Mouse (Mus musculus) limb, embryonic 12.5 days (tissue): ENCODE data around the gene 6430571L13Rik. TPM values are rescaled to one million over a fixed set of nuclear protein-coding genes. Genes with fewer than 3 reads are reported as not detected.

ENCODE experiments used
- ATAC-seq: fragments of 200-750 bp; cut with Nextera tagmentation; 2 replicates; pipeline ENCODE4 v1.8.0; 2017; ENCODE audit warnings: low read depth, moderate TSS enrichment; ENCODE audit not compliant: insufficient number of reproducible peaks, insufficient read depth, low FRiP score, low TSS enrichment
- H3K27ac ChIP-seq: fragments of 300-500 bp; sonication (generic); 2 replicates; pipeline ENCODE4 v1.5.1; 2016; ENCODE audit warnings: mild to moderate bottlenecking, moderate library complexity
- H3K27me3 ChIP-seq: fragments of 300-500 bp; sonication (generic); 2 replicates; pipeline ENCODE4 v1.6.1; 2016; ENCODE audit warnings: mild to moderate bottlenecking, moderate library complexity
- H3K36me3 ChIP-seq: fragments of 300-500 bp; sonication (generic); 2 replicates; pipeline ENCODE4 v1.6.1; 2016; ENCODE audit warnings: mild to moderate bottlenecking, moderate library complexity
- H3K4me1 ChIP-seq: fragments of 300-500 bp; sonication (generic); replicated peaks from 2 replicates; pipeline ENCODE4 v1.6.1; 2016
- H3K4me2 ChIP-seq: fragments of 300-500 bp; sonication (generic); 2 replicates; pipeline ENCODE4 v1.6.1; 2016; ENCODE audit warnings: mild to moderate bottlenecking, moderate library complexity
- H3K4me3 ChIP-seq: fragments of 300-500 bp; sonication (generic); replicated peaks from 2 replicates; pipeline ENCODE4 v1.5.1; 2016; ENCODE audit warnings: mild to moderate bottlenecking
- H3K9ac ChIP-seq: fragments of 300-500 bp; sonication (generic); replicated peaks from 2 replicates; pipeline ENCODE4 v1.6.1; 2016; ENCODE audit warnings: mild to moderate bottlenecking, moderate library complexity
- H3K9me3 ChIP-seq: fragments of 300-500 bp; sonication (generic); 2 replicates; pipeline ENCODE4 v1.6.1; 2016; ENCODE audit warnings: mild to moderate bottlenecking, moderate library complexity
- WGBS: fragments of 180-500 bp; shearing (Covaris S2); methylation state at CpG from one replicate; pipeline ENCODE4 v1.1.7; 2016; 5-methylcytosine and 5-hydroxymethylcytosine counted together
- polyA plus RNA-seq: library from polyadenylated mRNA; unstranded; fragments of >200 nt; fragmentation: Nextera tagmentation; extraction: Ambion mirVana; gene quantifications from 2 replicates; pipeline ENCODE4 v1.2.1, GENCODE M21; 2016

Gene 6430571L13Rik
- polyA plus RNA-seq, 1 experiment from 2014 or later, result 1.4 TPM

DNA sequence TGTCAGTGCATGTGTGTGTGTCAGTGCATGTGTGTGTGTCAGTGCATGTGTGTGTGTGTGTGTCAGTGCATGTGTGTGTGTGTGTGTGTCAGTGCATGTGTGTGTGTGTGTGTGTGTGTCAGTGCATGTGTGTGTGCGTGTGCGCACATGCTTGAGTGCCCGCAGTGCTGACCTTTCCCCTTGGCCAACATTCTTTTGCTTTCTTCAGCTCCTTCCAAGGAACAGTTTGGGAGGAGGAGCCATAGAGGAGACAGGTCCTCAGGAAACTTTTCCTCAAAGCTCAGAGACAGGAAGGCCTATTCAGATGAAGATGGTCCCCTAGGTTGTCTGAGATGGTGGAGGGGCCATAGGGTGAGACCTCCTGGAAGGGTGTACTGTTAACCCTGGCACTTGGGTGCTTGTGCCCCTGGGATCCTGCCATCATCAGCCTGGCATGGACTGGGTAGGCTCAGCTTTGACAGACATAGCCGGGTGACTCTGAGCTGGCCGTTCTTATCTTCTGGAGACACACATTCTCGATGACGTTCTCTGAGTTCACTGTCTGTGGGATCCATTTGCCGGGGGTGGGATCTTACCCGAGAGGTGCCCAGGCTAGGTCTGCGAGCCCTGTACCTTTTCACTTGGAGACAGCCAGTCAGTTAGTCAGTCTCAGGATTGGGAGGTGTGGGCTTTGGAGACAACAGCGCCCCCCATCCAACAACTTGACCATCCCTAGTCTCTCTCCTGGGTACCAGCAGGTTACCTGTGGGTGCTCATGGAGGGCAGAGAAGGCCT, 33.1 kb upstream of the 6430571L13Rik start:
- Histone ChIP-seq H3K4me3 (no peak overlapping the region), H3K4me1 (peaks cover 3% of the 10 kb centered on the region; the same call in 1 of the 2 replicates), H3K9me3 (no peaks in the 10 kb centered on the region), H3K9ac (no peak overlapping the region), H3K36me3 (0 out of 2 replicates have a peak, but pooled peaks cover under 1% of the 10 kb centered on the region), H3K27ac (no peak overlapping the region), H3K27me3 (no peaks in the 10 kb centered on the region), H3K4me2 (no peak overlapping the region)
- no peak for ATAC-seq
- WGBS, result 83% methylated on average over 11 of the region's 11 CpGs

DNA sequence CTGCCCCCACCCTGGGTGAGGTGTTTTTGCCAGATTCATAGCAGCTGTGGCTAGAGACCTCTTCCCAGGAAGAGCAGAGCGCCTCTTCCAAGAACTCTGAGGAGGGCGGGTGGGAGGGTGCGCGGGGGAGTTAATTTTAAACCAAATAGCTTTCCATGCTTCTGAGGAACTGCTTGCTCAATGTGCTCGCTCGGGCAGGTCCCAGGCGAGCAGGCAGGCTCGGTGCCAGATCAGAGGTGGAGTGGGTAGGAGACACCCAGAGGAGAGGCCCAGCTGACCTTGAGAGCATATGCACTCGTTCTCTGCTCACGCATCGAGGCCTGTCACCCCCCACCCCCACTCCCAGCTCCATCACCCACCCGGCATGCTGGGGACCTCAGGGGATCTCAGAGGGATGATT, 32.5 kb upstream of the 6430571L13Rik start:
- no peak overlapping the region for H3K4me2 ChIP-seq
- no peak overlapping the region for H3K4me3 ChIP-seq
- peaks cover 3% of the 10 kb centered on the region; the same call in 1 of the 2 replicates for H3K4me1 ChIP-seq
- H3K9me3 ChIP-seq, result no peaks in the 10 kb centered on the region
- 71% methylated on average over 12 of the region's 12 CpGs for WGBS
- no peaks in the 10 kb centered on the region for H3K36me3 ChIP-seq
- H3K27ac ChIP-seq, result peak overlapping the region; percentile 2; the same call in 1 of the 2 replicates
- no peaks in the 10 kb centered on the region; the same call in 1 of the 2 replicates for H3K27me3 ChIP-seq
- ATAC-seq, result no peak
- no peak overlapping the region for H3K9ac ChIP-seq

DNA sequence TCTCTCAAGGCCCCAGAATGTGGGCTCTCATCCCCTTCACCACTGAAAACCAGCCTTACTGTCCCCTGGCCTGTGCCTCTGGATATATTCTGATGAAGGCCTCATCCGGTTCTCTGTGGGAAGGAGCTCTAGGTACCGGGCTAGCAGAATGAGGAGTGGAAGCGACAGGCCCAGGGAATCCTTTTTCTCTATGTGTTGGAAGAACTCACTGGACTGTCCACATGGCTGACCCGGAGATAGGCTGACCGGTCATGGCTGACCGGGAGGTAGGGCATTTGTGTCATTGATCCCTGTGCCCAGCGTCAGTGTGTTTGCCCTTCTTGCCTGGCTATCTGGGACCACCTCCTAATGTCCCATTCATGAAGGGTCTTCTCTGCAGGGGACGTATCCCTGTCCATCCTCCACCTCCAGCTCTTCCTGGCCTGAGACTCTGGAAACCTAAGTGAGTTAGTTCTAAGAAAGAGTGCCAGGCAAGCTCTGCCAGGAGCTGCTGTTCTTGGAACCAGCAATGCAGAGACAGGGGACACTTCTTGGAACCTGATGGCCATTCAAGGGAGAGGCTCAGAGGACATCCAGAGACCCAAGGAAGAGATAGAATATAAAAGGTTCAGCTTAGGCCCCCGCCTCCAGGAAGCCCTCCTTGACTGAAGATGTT, 31.9 kb upstream of the 6430571L13Rik start:
- H3K4me3 ChIP-seq, result no peak overlapping the region
- 87% methylated on average over 9 of the region's 9 CpGs for WGBS
- peak overlapping the region; percentile 2; the same call in 1 of the 2 replicates for H3K27ac ChIP-seq
- H3K9me3 ChIP-seq, result no peaks in the 10 kb centered on the region
- peaks cover 3% of the 10 kb centered on the region; the same call in 1 of the 2 replicates for H3K4me1 ChIP-seq
- no peak overlapping the region for H3K9ac ChIP-seq
- no peaks in the 10 kb centered on the region for H3K36me3 ChIP-seq
- ATAC-seq, result no peak
- H3K27me3 ChIP-seq, result no peaks in the 10 kb centered on the region; the same call in 1 of the 2 replicates
- H3K4me2 ChIP-seq, result no peak overlapping the region

DNA sequence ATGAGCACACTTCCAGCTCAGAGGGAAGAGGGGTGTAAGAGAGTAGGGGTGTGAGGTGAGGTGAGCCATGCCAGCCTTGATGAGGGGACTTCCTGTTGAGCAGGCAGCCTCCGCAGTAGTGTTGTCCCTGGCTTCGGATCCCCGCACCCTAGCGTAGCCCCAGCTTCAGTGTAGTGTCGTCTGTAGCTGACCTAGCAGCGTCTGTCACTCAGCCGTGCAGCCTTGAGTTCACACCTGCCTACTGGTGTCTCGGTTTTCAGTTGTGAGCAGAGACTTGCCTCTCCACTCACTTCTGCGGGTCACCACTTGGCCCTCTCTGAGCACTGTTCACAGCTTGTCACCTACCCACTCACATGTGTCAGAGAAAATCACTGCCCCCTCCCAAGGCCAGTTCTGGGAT, 31.2 kb upstream of the 6430571L13Rik start:
- peaks cover 3% of the 10 kb centered on the region; the same call in 1 of the 2 replicates for H3K4me1 ChIP-seq
- no peaks in the 10 kb centered on the region; the same call in 1 of the 2 replicates for H3K27me3 ChIP-seq
- no peak for ATAC-seq
- WGBS, result 56% methylated on average over 9 of the region's 9 CpGs
- no peaks in the 10 kb centered on the region for H3K9me3 ChIP-seq
- H3K36me3 ChIP-seq, result no peaks in the 10 kb centered on the region
- no peak overlapping the region for H3K27ac ChIP-seq
- H3K9ac ChIP-seq, result no peak overlapping the region
- no peak overlapping the region for H3K4me2 ChIP-seq
- no peak overlapping the region for H3K4me3 ChIP-seq

DNA sequence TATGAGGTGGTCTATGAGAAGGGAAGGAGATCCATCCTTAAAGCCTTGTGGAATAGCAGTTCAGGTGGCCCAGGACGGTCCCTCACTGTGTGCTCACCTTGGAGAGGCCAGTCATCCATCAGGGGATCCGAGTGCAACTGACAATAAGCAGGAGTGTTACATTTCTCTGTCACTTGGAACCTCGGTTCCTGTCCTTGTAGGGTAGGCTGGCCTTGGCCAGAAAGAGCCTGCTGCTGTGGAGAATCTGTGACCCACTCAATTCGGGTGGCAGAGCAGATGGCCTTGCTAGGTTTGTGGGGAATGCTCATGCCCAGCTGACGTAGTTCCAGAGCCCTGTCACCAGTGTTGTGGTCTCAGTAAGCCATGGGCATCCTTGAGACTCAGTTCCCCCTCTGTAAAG, 30.8 kb upstream of the 6430571L13Rik start:
- no peak for ATAC-seq
- no peak overlapping the region for H3K4me2 ChIP-seq
- no peaks in the 10 kb centered on the region; the same call in 1 of the 2 replicates for H3K27me3 ChIP-seq
- no peaks in the 10 kb centered on the region for H3K36me3 ChIP-seq
- H3K9me3 ChIP-seq, result no peaks in the 10 kb centered on the region
- H3K4me3 ChIP-seq, result no peak overlapping the region
- no peak overlapping the region for H3K27ac ChIP-seq
- no peak overlapping the region for H3K9ac ChIP-seq
- 70% methylated on average over 5 of the region's 5 CpGs for WGBS
- H3K4me1 ChIP-seq, result peaks cover 3% of the 10 kb centered on the region; the same call in 1 of the 2 replicates

DNA sequence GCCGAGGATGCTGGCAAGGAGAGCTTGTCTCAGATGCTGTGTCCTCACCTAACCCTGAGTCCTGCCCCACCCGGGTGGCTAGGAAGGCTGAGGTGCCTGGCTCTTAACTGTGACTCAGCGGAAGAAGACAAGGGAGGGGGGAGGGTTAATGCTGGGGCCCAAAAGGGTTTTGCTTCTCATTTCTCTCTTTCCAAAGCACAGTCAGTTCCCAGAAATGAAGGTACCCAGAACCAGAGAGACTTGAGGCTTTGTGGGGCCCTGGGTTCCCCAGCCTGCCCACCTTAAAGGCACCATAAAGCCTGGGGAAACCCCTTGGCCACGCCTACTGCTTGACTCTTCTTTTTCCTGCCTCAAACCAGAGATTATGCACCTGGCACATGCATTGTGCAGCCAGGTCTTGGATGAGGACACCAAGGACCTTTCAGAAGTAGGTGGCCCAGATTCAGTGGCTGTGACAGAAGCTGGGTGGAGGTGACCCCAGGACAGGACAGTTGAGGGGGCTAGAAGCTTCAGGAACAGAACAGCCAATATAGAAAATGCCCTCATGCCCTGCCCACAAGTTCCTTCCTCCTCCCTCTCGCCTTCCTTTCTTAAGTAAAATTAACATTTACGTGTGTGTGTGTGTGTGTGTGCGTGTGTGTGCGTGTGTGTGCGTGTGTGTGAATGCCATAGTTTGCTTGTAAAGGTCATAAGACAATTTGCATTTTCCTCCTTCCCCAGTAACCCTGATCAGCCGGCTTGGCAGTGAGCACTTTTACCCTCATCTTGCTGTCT, 27.4 kb upstream of the 6430571L13Rik start:
- no peaks in the 10 kb centered on the region for H3K4me1 ChIP-seq
- 71% methylated on average over 10 of the region's 10 CpGs for WGBS
- ATAC-seq, result no peak

DNA sequence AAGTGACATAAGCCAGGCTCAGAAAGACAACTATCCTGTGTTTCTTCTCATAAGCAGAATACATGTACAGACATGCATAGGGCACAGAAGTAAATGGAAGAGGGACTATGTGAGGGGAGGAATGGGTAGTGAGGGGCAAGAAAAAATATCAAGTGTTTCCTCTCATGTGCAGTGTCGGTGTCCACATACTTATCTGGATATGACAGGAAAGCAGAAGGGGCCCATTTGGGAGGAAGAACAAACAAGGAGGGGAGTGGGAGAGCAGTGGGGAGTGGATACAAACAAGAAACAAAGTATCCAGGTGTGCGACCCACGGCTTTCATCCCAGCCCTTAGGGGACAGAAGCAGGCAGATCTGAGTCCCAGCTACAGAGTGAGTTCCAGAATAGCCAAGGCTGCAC, 26.5 kb upstream of the 6430571L13Rik start:
- H3K4me2 ChIP-seq, result no peak overlapping the region
- 82% methylated on average over 3 of the region's 3 CpGs for WGBS
- H3K4me1 ChIP-seq, result no peaks in the 10 kb centered on the region
- H3K27me3 ChIP-seq, result no peaks in the 10 kb centered on the region; the same call in 1 of the 2 replicates
- H3K36me3 ChIP-seq, result no peaks in the 10 kb centered on the region
- H3K4me3 ChIP-seq, result no peak overlapping the region
- no peak overlapping the region for H3K9ac ChIP-seq
- H3K9me3 ChIP-seq, result no peaks in the 10 kb centered on the region
- H3K27ac ChIP-seq, result no peak overlapping the region
- ATAC-seq, result no peak

More for the DNA sequence above, 27.4 kb upstream of the 6430571L13Rik start:
- H3K27ac ChIP-seq, result no peak overlapping the region
- no peak overlapping the region for H3K4me3 ChIP-seq
- no peak overlapping the region for H3K4me2 ChIP-seq
- no peaks in the 10 kb centered on the region; the same call in 1 of the 2 replicates for H3K27me3 ChIP-seq
- no peaks in the 10 kb centered on the region for H3K9me3 ChIP-seq
- H3K36me3 ChIP-seq, result no peaks in the 10 kb centered on the region
- no peak overlapping the region for H3K9ac ChIP-seq

DNA sequence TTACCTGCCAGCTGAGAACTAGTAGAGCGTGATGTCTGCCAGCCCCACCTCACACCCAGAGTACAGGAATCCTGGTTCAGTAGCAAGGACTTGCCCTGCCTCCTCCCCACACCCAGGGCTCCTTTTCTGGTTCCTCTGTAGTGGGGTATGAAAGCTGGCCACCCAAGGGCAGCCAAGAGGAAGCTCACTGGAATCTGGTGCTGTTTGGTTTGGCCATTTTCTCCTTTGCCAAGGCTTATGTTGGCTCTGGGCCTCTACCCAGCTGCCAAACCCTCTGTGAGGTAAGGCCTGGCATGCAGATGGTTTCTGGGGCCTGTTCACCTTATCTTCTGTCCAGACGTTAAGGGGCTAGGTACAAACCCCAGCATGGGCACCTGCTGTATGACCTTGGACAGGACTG, 24.6 kb upstream of the 6430571L13Rik start:
- Histone ChIP-seq H3K9ac (no peak overlapping the region), H3K4me2 (no peak overlapping the region), H3K27ac (no peak overlapping the region), H3K27me3 (no peaks in the 10 kb centered on the region; the same call in 1 of the 2 replicates), H3K9me3 (no peaks in the 10 kb centered on the region), H3K4me1 (no peaks in the 10 kb centered on the region), H3K4me3 (no peak overlapping the region), H3K36me3 (no peaks in the 10 kb centered on the region)
- ATAC-seq, result no peak
- WGBS, result 74% methylated on average over 2 of the region's 2 CpGs

DNA sequence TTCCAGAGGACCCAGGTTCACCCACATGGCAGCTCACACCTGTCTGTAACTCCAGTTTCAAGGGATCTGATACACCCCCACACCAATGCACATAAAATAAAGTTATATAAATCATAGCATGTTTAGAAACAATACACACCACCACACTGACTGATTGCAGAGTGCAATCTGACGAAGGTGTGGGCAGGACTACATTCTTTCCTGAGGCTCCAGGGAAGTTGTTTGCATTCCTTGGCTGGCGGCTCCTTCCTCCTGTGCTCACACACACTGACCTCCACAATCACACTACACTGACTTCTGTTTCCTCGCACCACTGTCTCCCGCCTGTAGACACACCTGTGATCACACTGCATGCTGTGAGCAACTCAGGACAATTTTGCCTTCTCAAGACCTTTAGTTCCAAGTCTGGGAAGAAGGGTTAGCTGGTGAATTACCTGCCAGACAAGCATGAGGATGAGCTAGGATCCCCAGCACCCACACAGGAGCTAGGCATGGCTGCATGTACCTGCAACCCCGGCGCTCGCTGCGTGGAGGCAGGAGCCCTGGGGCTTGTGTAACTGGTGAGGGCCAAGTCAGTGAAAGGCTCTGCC, 17.8 kb upstream of the 6430571L13Rik start:
- no peak for ATAC-seq
- no peak overlapping the region for H3K4me3 ChIP-seq
- WGBS, result 74% methylated on average over 8 of the region's 8 CpGs

DNA sequence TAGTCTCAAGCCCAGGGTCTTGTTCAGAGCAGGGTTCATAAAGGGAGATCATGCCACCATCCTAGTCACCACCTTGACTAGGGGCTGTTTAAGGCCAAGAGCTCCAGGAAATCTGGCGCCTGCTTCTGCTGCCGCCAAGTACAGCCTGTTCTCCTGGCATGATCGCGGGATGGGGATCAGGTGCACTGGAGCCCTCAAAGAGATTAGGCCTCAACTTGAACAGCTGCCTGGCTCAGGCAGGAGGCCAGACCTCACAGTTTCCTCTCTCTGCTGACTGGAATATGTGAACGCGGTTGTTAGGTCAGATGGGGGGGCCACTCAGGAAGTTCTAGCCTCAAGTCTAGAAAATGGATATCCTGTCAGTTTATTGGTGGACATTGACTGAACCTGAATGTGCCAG, 16.8 kb upstream of the 6430571L13Rik start:
- no peaks in the 10 kb centered on the region for H3K4me1 ChIP-seq
- no peak overlapping the region for H3K9ac ChIP-seq
- WGBS, result 81% methylated on average over 6 of the region's 6 CpGs
- H3K36me3 ChIP-seq, result peaks cover 9% of the 10 kb centered on the region
- H3K4me3 ChIP-seq, result no peak overlapping the region
- H3K4me2 ChIP-seq, result no peak overlapping the region
- no peaks in the 10 kb centered on the region for H3K9me3 ChIP-seq
- no peak overlapping the region for H3K27ac ChIP-seq
- no peak for ATAC-seq
- no peaks in the 10 kb centered on the region; the same call in none of the 2 replicates for H3K27me3 ChIP-seq

More for the DNA sequence above, 17.8 kb upstream of the 6430571L13Rik start:
- H3K9me3 ChIP-seq, result no peaks in the 10 kb centered on the region
- H3K36me3 ChIP-seq, result no peaks in the 10 kb centered on the region; the same call in 1 of the 2 replicates
- H3K4me2 ChIP-seq, result no peak overlapping the region
- no peaks in the 10 kb centered on the region; the same call in none of the 2 replicates for H3K27me3 ChIP-seq
- H3K27ac ChIP-seq, result no peak overlapping the region
- no peaks in the 10 kb centered on the region for H3K4me1 ChIP-seq
- H3K9ac ChIP-seq, result no peak overlapping the region
